Mouse (Mus musculus): Measurements from ENCODE around the gene Eps8. TPM values are rescaled to one million over a fixed set of nuclear protein-coding genes. Genes with fewer than 3 reads are reported as not detected.

Eps8 gene
- polyA plus RNA-seq, 1 experiment = 16.0 TPM

- TF ChIP-seq CTCF (IDR thresholded peaks at IDR 0.05; ENCODE audit: insufficient read depth, low read length) (no peak), POLR2A (IDR thresholded peaks at IDR 0.05; ENCODE audit: borderline replicate concordance, extremely low read depth, low read depth, low read length) (no peak)
- no peak for DNase-seq
- no peaks in the 10 kb centered on the region for H3K4me1 ChIP-seq (ENCODE audit: control insufficient read depth, insufficient read depth, low read length)
- H3K4me3 ChIP-seq (replicated peaks; ENCODE audit: extremely low read depth, low read depth, low read length) = no peak overlapping the region
- 82% methylated on average over 12 of the region's 12 CpGs for WGBS
Measured at GRCm38 (mm10) chr6:137443089-137443488, 211.6 kb downstream of the Eps8 start.

- WGBS = 57% methylated on average over 19 of the region's 19 CpGs
- Histone ChIP-seq H3K4me3 (replicated peaks; ENCODE audit: extremely low read depth, low read depth, low read length) (no peak overlapping the region), H3K4me1 (ENCODE audit: control insufficient read depth, insufficient read depth, low read length) (no peaks in the 10 kb centered on the region)
- DNase-seq = no peak
- no peak for TF ChIP-seq POLR2A (IDR thresholded peaks at IDR 0.05; ENCODE audit: borderline replicate concordance, extremely low read depth, low read depth, low read length)
- TF ChIP-seq CTCF (IDR thresholded peaks at IDR 0.05; ENCODE audit: insufficient read depth, low read length) = no peak
Measured at GRCm38 (mm10) chr6:137440559-137441486, 213.9 kb downstream of the Eps8 start.

GRCm38 (mm10) chr6:137437902-137438580 lies 216.6 kb downstream of the Eps8 start:
- TF ChIP-seq POLR2A (IDR thresholded peaks at IDR 0.05; ENCODE audit: borderline replicate concordance, extremely low read depth, low read depth, low read length) = no peak
- TF ChIP-seq CTCF (IDR thresholded peaks at IDR 0.05; ENCODE audit: insufficient read depth, low read length) = no peak
- WGBS = 64% methylated on average over 16 of the region's 16 CpGs
- H3K4me1 ChIP-seq (ENCODE audit: control insufficient read depth, insufficient read depth, low read length) = no peaks in the 10 kb centered on the region
- no peak overlapping the region for H3K4me3 ChIP-seq (replicated peaks; ENCODE audit: extremely low read depth, low read depth, low read length)
- DNase-seq = no peak

- Histone ChIP-seq H3K4me3 (replicated peaks; ENCODE audit: extremely low read depth, low read depth, low read length) (no peak overlapping the region), H3K4me1 (ENCODE audit: control insufficient read depth, insufficient read depth, low read length) (no peaks in the 10 kb centered on the region)
- DNase-seq = no peak
- TF ChIP-seq POLR2A (IDR thresholded peaks at IDR 0.05; ENCODE audit: borderline replicate concordance, extremely low read depth, low read depth, low read length) (no peak), CTCF (IDR thresholded peaks at IDR 0.05; ENCODE audit: insufficient read depth, low read length) (no peak)
- 75% methylated on average over 4 of the region's 4 CpGs for WGBS
Measured at GRCm38 (mm10) chr6:137437486-137437885, 217.2 kb downstream of the Eps8 start.

GRCm38 (mm10) chr6:137433521-137434137 lies 221.0 kb downstream of the Eps8 start:
- TF ChIP-seq POLR2A (IDR thresholded peaks at IDR 0.05; ENCODE audit: borderline replicate concordance, extremely low read depth, low read depth, low read length) = no peak
- no peak for TF ChIP-seq CTCF (IDR thresholded peaks at IDR 0.05; ENCODE audit: insufficient read depth, low read length)
- no peaks in the 10 kb centered on the region for H3K4me1 ChIP-seq (ENCODE audit: control insufficient read depth, insufficient read depth, low read length)
- 60% methylated on average over 14 of the region's 14 CpGs for WGBS
- no peak overlapping the region for H3K4me3 ChIP-seq (replicated peaks; ENCODE audit: extremely low read depth, low read depth, low read length)
- no peak for DNase-seq

Other genes starting within 250 kb of the Eps8 start
- gene Strap, start 80.2 kb upstream of the Eps8 start, polyA plus RNA-seq (2012; rRNA removed) = 28.3 and 33.2 TPM in 2 replicates
- 5.2 and 6.9 TPM in 2 replicates for gene Dera, start 99.7 kb upstream of the Eps8 start, polyA plus RNA-seq (2012; rRNA removed)

All from lung, adult 2 months (tissue).